Comparison of ENCODE assay signal across 9 mouse cellular contexts in genomic region chr9:78476531-78477020, GRCm38 (mm10). TPM values are rescaled to one million over a fixed set of nuclear protein-coding genes. Genes with fewer than 3 reads are reported as not detected.
DNase-seq lines count a peak whose midpoint lies in the region; ATAC-seq and TF ChIP-seq lines count a peak whose summit lies in the region.
"Had no signal": no experiment of that assay in that cellular context is flagged by ENCODE, and none has a peak within 500 bp of the region (broad histone marks: within the 10 kb centered on the region; RNA-seq: fewer than 3 reads in every experiment).

No protein-coding gene starts in this region.

- DNase-seq in lung, postnatal 36 days: no peak
- peak; percentile 74 for DNase-seq in yolk sac, embryonic 10.5 days (ENCODE audit: low spot score)
- DNase-seq in thymus, adult 2 months: no peak
- no peak for DNase-seq in thymus, postnatal 25 days
- DNase-seq in layer of hippocampus, adult 9-10 months (ENCODE audit: low spot score): no peak

- H3K9ac ChIP-seq in lung, embryonic 15.5 days: no peak overlapping the region
- no peak overlapping the region for H3K9ac ChIP-seq in liver, embryonic 12.5 days
- H3K9ac ChIP-seq: neural tube, embryonic 12.5 days had no signal

- no peak for TF ChIP-seq CTCF in embryonic fibroblast, embryonic 13.5 days (IDR thresholded peaks at IDR 0.05; ENCODE audit: borderline replicate concordance, insufficient read depth, low read length)
- no peak for TF ChIP-seq CTCF in thymus, adult 2 months (IDR thresholded peaks at IDR 0.05; ENCODE audit: borderline replicate concordance, control insufficient read depth, extremely low read depth, insufficient read depth, low read length, poor library complexity)

- no peaks in the 10 kb centered on the region for H3K27me3 ChIP-seq in lung, embryonic 15.5 days
- H3K27me3 ChIP-seq in liver, embryonic 12.5 days (replicated peaks): no peaks in the 10 kb centered on the region
- H3K27me3 ChIP-seq in thymus, adult 2 months (ENCODE audit: control insufficient read depth, insufficient read depth, low read length): no peaks in the 10 kb centered on the region
- H3K27me3 ChIP-seq: neural tube, embryonic 12.5 days had no signal

- peaks cover 39% of the 10 kb centered on the region for H3K36me3 ChIP-seq in lung, embryonic 15.5 days
- H3K36me3 ChIP-seq in liver, embryonic 12.5 days: peaks cover 89% of the 10 kb centered on the region
- H3K36me3 ChIP-seq in thymus, adult 2 months (ENCODE audit: control insufficient read depth, insufficient read depth, low read length): peaks cover 35% of the 10 kb centered on the region

- peak; percentile 2; the same call in 1 of the 2 replicates for ATAC-seq in lung, embryonic 15.5 days (ENCODE audit: borderline replicate concordance, extremely low read depth, low FRiP score, low TSS enrichment)
- ATAC-seq in liver, embryonic 12.5 days: peak; percentile 46

- peak; percentile 74 for TF ChIP-seq POLR2A in embryonic fibroblast, embryonic 13.5 days (IDR thresholded peaks at IDR 0.05; ENCODE audit: low read depth, low read length)
- no peak for TF ChIP-seq POLR2A in thymus, adult 2 months (IDR thresholded peaks at IDR 0.05; ENCODE audit: control insufficient read depth, extremely low read depth, insufficient read depth, low read length, poor library complexity)

- no peaks in the 10 kb centered on the region for H3K9me3 ChIP-seq in lung, embryonic 15.5 days
- H3K9me3 ChIP-seq in liver, embryonic 12.5 days (replicated peaks): no peaks in the 10 kb centered on the region
- H3K9me3 ChIP-seq: neural tube, embryonic 12.5 days had no signal

- peaks cover 10% of the 10 kb centered on the region; the same call in 1 of the 2 replicates for H3K4me1 ChIP-seq in lung, embryonic 15.5 days
- H3K4me1 ChIP-seq in embryonic fibroblast, embryonic 13.5 days (ENCODE audit: control insufficient read depth, insufficient read depth, low read length): no peaks in the 10 kb centered on the region
- peaks cover 16% of the 10 kb centered on the region for H3K4me1 ChIP-seq in liver, embryonic 12.5 days
- H3K4me1 ChIP-seq in thymus, adult 2 months (replicated peaks; ENCODE audit: control insufficient read depth, insufficient read depth, low read length): no peaks in the 10 kb centered on the region

- H3K27ac ChIP-seq in lung, embryonic 15.5 days: peak overlapping the region; percentile 5; the same call in 1 of the 2 replicates
- H3K27ac ChIP-seq in embryonic fibroblast, embryonic 13.5 days (ENCODE audit: insufficient read depth, low read length): 0 out of 2 replicates have a peak overlapping the region, but pooled peaks have one; percentile 14
- peak overlapping the region; percentile 71 for H3K27ac ChIP-seq in liver, embryonic 12.5 days
- H3K27ac ChIP-seq in thymus, adult 2 months (ENCODE audit: control insufficient read depth, insufficient read depth, low read length): no peak overlapping the region
- H3K27ac ChIP-seq: neural tube, embryonic 12.5 days had no signal

- 15% methylated on average over 1 of the region's 1 CpGs for WGBS in lung, embryonic 15.5 days
- WGBS in liver, embryonic 12.5 days (ENCODE audit: insufficient replicate concordance): 8% methylated on average over 1 of the region's 1 CpGs
- WGBS in thymus, adult 2 months: 63% methylated on average over 1 of the region's 1 CpGs

- H3K4me2 ChIP-seq in lung, embryonic 15.5 days: no peak overlapping the region
- no peak overlapping the region for H3K4me2 ChIP-seq in liver, embryonic 12.5 days
- H3K4me2 ChIP-seq: neural tube, embryonic 12.5 days had no signal

- H3K4me3 ChIP-seq in lung, embryonic 15.5 days: no peak overlapping the region
- H3K4me3 ChIP-seq in embryonic fibroblast, embryonic 13.5 days (ENCODE audit: insufficient read depth, low read length): no peak overlapping the region
- H3K4me3 ChIP-seq in liver, embryonic 12.5 days: no peak overlapping the region
- H3K4me3 ChIP-seq in thymus, adult 2 months (ENCODE audit: control insufficient read depth, insufficient read depth, low read length): no peak overlapping the region
- H3K4me3 ChIP-seq: neural tube, embryonic 12.5 days had no signal

RNA-seq across cellular contexts. Expression of gene Eef1a1, which starts 12.4 kb away (rescaled TPM):
- 4,575 and 4,632 TPM in 2 replicates for polyA plus RNA-seq in lung, embryonic 15.5 days (2015; fragmentation: Nextera tagmentation; extraction: Ambion mirVana)
- 16,028 and 17,695 TPM in 2 replicates for polyA plus RNA-seq in embryonic fibroblast, embryonic 13.5 days (2011; ENCODE audit: insufficient read length, low read depth, missing spikeins)
- 2,705 and 2,706 TPM in 2 replicates for polyA plus RNA-seq in liver, embryonic 12.5 days (2016; fragmentation: Nextera tagmentation; extraction: Ambion mirVana)
- 4,171 and 4,540 TPM in 2 replicates for polyA plus RNA-seq in thymus, adult 2 months (2012; rRNA removed)

RNA-seq across cellular contexts. Expression of gene Gm17324, which starts 28.0 kb away (rescaled TPM):
- polyA plus RNA-seq in lung, embryonic 15.5 days (2015; fragmentation: Nextera tagmentation; extraction: Ambion mirVana): 0.56 and 0.94 TPM in 2 replicates
- polyA plus RNA-seq in embryonic fibroblast, embryonic 13.5 days (2011; ENCODE audit: insufficient read length, low read depth, missing spikeins): not detected in 2 replicates
- polyA plus RNA-seq in liver, embryonic 12.5 days (2016; fragmentation: Nextera tagmentation; extraction: Ambion mirVana): 1.0 and 1.1 TPM in 2 replicates
- polyA plus RNA-seq in thymus, adult 2 months (2012; rRNA removed): 0.19 TPM in 1 of 2 replicates, not detected in the other

RNA-seq across cellular contexts. Expression of gene Mto1, which starts 28.6 kb away (rescaled TPM):
- polyA plus RNA-seq in lung, embryonic 15.5 days (2015; fragmentation: Nextera tagmentation; extraction: Ambion mirVana): 21.0 and 24.3 TPM in 2 replicates
- 14.5 and 15.4 TPM in 2 replicates for polyA plus RNA-seq in embryonic fibroblast, embryonic 13.5 days (2011; ENCODE audit: insufficient read length, low read depth, missing spikeins)
- polyA plus RNA-seq in liver, embryonic 12.5 days (2016; fragmentation: Nextera tagmentation; extraction: Ambion mirVana): 29.3 and 33.3 TPM in 2 replicates
- polyA plus RNA-seq in thymus, adult 2 months (2012; rRNA removed): 22.5 and 24.3 TPM in 2 replicates

RNA-seq across cellular contexts. Expression of gene Cgas, which starts 33.5 kb away (rescaled TPM):
- polyA plus RNA-seq in lung, embryonic 15.5 days (2015; fragmentation: Nextera tagmentation; extraction: Ambion mirVana): 2.6 and 3.0 TPM in 2 replicates
- 5.1 and 5.8 TPM in 2 replicates for polyA plus RNA-seq in embryonic fibroblast, embryonic 13.5 days (2011; ENCODE audit: insufficient read length, low read depth, missing spikeins)
- 1.4 and 1.5 TPM in 2 replicates for polyA plus RNA-seq in liver, embryonic 12.5 days (2016; fragmentation: Nextera tagmentation; extraction: Ambion mirVana)
- 1.5 and 1.8 TPM in 2 replicates for polyA plus RNA-seq in thymus, adult 2 months (2012; rRNA removed)
